Comparison of ENCODE assay signal across 16 mouse cellular contexts in the genomic region with DNA sequence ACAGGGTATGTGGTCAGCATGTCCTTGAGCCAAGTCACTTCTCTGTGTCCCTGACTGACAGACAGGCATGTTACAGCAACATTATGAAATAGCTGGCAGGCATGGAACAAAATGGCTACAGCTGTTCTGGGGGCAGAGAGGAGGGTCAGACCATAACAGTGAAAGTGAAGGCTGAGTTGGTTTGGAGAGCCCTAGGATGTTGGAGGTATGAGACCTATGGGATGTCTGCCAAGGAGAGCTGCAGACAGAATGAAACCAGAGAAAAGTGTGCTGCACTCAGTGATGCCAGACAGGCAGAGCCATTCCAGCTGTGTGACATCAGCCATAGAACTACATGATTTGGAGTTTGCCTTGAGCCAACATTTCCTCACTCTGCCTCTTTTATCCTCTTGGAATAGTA. TPM values are rescaled to one million over a fixed set of nuclear protein-coding genes. Genes with fewer than 3 reads are reported as not detected.
A peak's percentile ranks its signal among the peaks of the same experiment; 100 is the strongest.
DNase-seq lines count a peak whose midpoint lies in the region; ATAC-seq and TF ChIP-seq lines count a peak whose summit lies in the region.
"Had no signal": no experiment of that assay in that cellular context is flagged by ENCODE, and none has a peak within 500 bp of the region (broad histone marks: within the 10 kb centered on the region; RNA-seq: fewer than 3 reads in every experiment).

No protein-coding gene starts in this region.

- H3K27me3 ChIP-seq in heart, embryonic 10.5 days (ENCODE audit: insufficient read depth, poor library complexity, severe bottlenecking), result no peaks in the 10 kb centered on the region
- no peaks in the 10 kb centered on the region for H3K27me3 ChIP-seq in lung, embryonic 15.5 days
- H3K27me3 ChIP-seq in heart, embryonic 16.5 days (ENCODE audit: control insufficient read depth, insufficient read depth, low read length), result no peaks in the 10 kb centered on the region
- H3K27me3 ChIP-seq: forebrain, embryonic 12.5 days had no signal

- H3K9me3 ChIP-seq in heart, embryonic 10.5 days, result no peaks in the 10 kb centered on the region
- no peaks in the 10 kb centered on the region for H3K9me3 ChIP-seq in lung, embryonic 15.5 days
- H3K9me3 ChIP-seq in heart, embryonic 16.5 days (replicated peaks; ENCODE audit: control insufficient read depth, low read length), result peaks cover 3% of the 10 kb centered on the region; the same call in 1 of the 2 replicates
- H3K9me3 ChIP-seq: forebrain, embryonic 12.5 days; hindbrain, embryonic 10.5 days; midbrain, embryonic 10.5 days had no signal

- H3K27ac ChIP-seq in heart, embryonic 10.5 days, result no peak overlapping the region
- H3K27ac ChIP-seq in lung, embryonic 15.5 days, result peak overlapping the region; percentile 15; the same call in 1 of the 2 replicates
- no peak overlapping the region; the same call in 1 of the 2 replicates for H3K27ac ChIP-seq in heart, embryonic 16.5 days (ENCODE audit: low read length)
- H3K27ac ChIP-seq: forebrain, embryonic 12.5 days; hindbrain, embryonic 10.5 days; midbrain, embryonic 10.5 days had no signal

- peaks cover 5% of the 10 kb centered on the region; the same call in 1 of the 2 replicates for H3K4me1 ChIP-seq in heart, embryonic 10.5 days
- no peaks in the 10 kb centered on the region for H3K4me1 ChIP-seq in lung, embryonic 15.5 days
- peaks cover 5% of the 10 kb centered on the region; the same call in 1 of the 2 replicates for H3K4me1 ChIP-seq in lung, adult 2 months (ENCODE audit: control insufficient read depth, insufficient read depth, low read length)
- H3K4me1 ChIP-seq in heart, embryonic 16.5 days (ENCODE audit: control insufficient read depth, insufficient read depth, low read length), result peaks cover 3% of the 10 kb centered on the region; the same call in 1 of the 2 replicates
- H3K4me1 ChIP-seq: forebrain, embryonic 12.5 days; hindbrain, embryonic 10.5 days; midbrain, embryonic 10.5 days had no signal

- H3K36me3 ChIP-seq in heart, embryonic 10.5 days, result no peaks in the 10 kb centered on the region
- H3K36me3 ChIP-seq in lung, embryonic 15.5 days, result no peaks in the 10 kb centered on the region
- no peaks in the 10 kb centered on the region for H3K36me3 ChIP-seq in heart, embryonic 16.5 days (ENCODE audit: control insufficient read depth, insufficient read depth)
- H3K36me3 ChIP-seq: forebrain, embryonic 12.5 days; hindbrain, embryonic 10.5 days; midbrain, embryonic 10.5 days had no signal

- H3K9ac ChIP-seq in lung, embryonic 15.5 days, result no peak overlapping the region
- H3K9ac ChIP-seq in heart, embryonic 16.5 days (ENCODE audit: low read length), result no peak overlapping the region
- H3K9ac ChIP-seq: forebrain, embryonic 12.5 days; liver, postnatal 0 days had no signal

- peak; percentile 90 for DNase-seq in heart, adult 11 months
- DNase-seq in heart, embryonic 10.5 days (ENCODE audit: low spot score), result no peak
- DNase-seq in lung, adult 2 months, result no peak
- DNase-seq in adipocyte (ENCODE audit: low spot score), result peak; percentile 49
- DNase-seq in thymus, postnatal 4 days, result no peak
- DNase-seq in cerebellum, postnatal 10 days, result no peak
- DNase-seq: cerebellum, adult 9-10 months; gastrocnemius, postnatal 25 days; kidney, adult 9 months; liver; liver, postnatal 0 days had no signal

- TF ChIP-seq CTCF in lung, adult 2 months (IDR thresholded peaks at IDR 0.05; ENCODE audit: insufficient read depth, low read length), result no peak

- no peak overlapping the region for H3K4me2 ChIP-seq in lung, embryonic 15.5 days
- no peak overlapping the region for H3K4me2 ChIP-seq in heart, embryonic 16.5 days (ENCODE audit: low read depth, low read length)
- H3K4me2 ChIP-seq: forebrain, embryonic 12.5 days had no signal

- ATAC-seq in lung, embryonic 15.5 days (ENCODE audit: borderline replicate concordance, extremely low read depth, low FRiP score, low TSS enrichment), result peak; percentile 83
- ATAC-seq in heart, embryonic 16.5 days (replicated peaks; ENCODE audit: extremely low read depth, insufficient read depth, low FRiP score), result peak; percentile 58; the same call in 1 of the 2 replicates
- ATAC-seq: liver, postnatal 0 days had no signal

- TF ChIP-seq POLR2A in lung, adult 2 months (IDR thresholded peaks at IDR 0.05; ENCODE audit: borderline replicate concordance, extremely low read depth, low read depth, low read length), result no peak

- no peak overlapping the region for H3K4me3 ChIP-seq in heart, embryonic 10.5 days
- H3K4me3 ChIP-seq in lung, embryonic 15.5 days, result no peak overlapping the region
- H3K4me3 ChIP-seq in lung, adult 2 months (replicated peaks; ENCODE audit: extremely low read depth, low read depth, low read length), result no peak overlapping the region
- H3K4me3 ChIP-seq in heart, embryonic 16.5 days (ENCODE audit: low read length), result no peak overlapping the region
- H3K4me3 ChIP-seq: forebrain, embryonic 12.5 days; hindbrain, embryonic 10.5 days; midbrain, embryonic 10.5 days had no signal

RNA-seq across cellular contexts. Expression of a gene that starts 28.0 kb away (rescaled TPM):
- polyA plus RNA-seq in heart, embryonic 10.5 days (2016; fragmentation: Nextera tagmentation; extraction: Ambion mirVana), result 202 and 213 TPM in 2 replicates
- 195 and 202 TPM in 2 replicates for polyA plus RNA-seq in lung, embryonic 15.5 days (2015; fragmentation: Nextera tagmentation; extraction: Ambion mirVana)
- 2.9 and 8.8 TPM in 2 replicates for polyA plus RNA-seq in lung, adult 2 months (2012; rRNA removed)
- polyA plus RNA-seq in heart, embryonic 16.5 days (2015; fragmentation: Nextera tagmentation; extraction: Ambion mirVana), result 160 and 198 TPM in 2 replicates

RNA-seq across cellular contexts. Expression of a gene that starts 43.7 kb away (rescaled TPM):
- polyA plus RNA-seq in heart, embryonic 10.5 days (2016; fragmentation: Nextera tagmentation; extraction: Ambion mirVana), result 5.7 and 6.2 TPM in 2 replicates
- 4.8 and 6.3 TPM in 2 replicates for polyA plus RNA-seq in lung, embryonic 15.5 days (2015; fragmentation: Nextera tagmentation; extraction: Ambion mirVana)
- 2.8 and 4.0 TPM in 2 replicates for polyA plus RNA-seq in lung, adult 2 months (2012; rRNA removed)
- 8.5 and 9.3 TPM in 2 replicates for polyA plus RNA-seq in heart, embryonic 16.5 days (2015; fragmentation: Nextera tagmentation; extraction: Ambion mirVana)

RNA-seq across cellular contexts. Expression of a gene that starts 44.1 kb away (rescaled TPM):
- 32.1 and 32.6 TPM in 2 replicates for polyA plus RNA-seq in heart, embryonic 10.5 days (2016; fragmentation: Nextera tagmentation; extraction: Ambion mirVana)
- polyA plus RNA-seq in lung, embryonic 15.5 days (2015; fragmentation: Nextera tagmentation; extraction: Ambion mirVana), result 12.1 and 12.5 TPM in 2 replicates
- 1.2 and 6.4 TPM in 2 replicates for polyA plus RNA-seq in lung, adult 2 months (2012; rRNA removed)
- 14.1 and 14.9 TPM in 2 replicates for polyA plus RNA-seq in heart, embryonic 16.5 days (2015; fragmentation: Nextera tagmentation; extraction: Ambion mirVana)

Comparison
In these comparisons a context has a peak if more than half of its experiments do, and no peak if none do; other contexts are left out.
1. DNase-seq: peak in heart, adult 11 months (single experiment) and adipocyte (single experiment); none in heart, embryonic 10.5 days (single experiment), lung, adult 2 months (single experiment), thymus, postnatal 4 days (single experiment) and cerebellum, postnatal 10 days (0 of 2).
2. RNA of a gene that starts 28.0 kb away (polyA plus RNA-seq): 202 to 213 TPM in heart, embryonic 10.5 days, 160 to 198 TPM in heart, embryonic 16.5 days and 195 to 202 TPM in lung, embryonic 15.5 days; 2.9 to 8.8 TPM in lung, adult 2 months; every median in the first group is over 10 times any median in the second.